ENCODE assay signal across 8 mouse cellular contexts in the genomic region with DNA sequence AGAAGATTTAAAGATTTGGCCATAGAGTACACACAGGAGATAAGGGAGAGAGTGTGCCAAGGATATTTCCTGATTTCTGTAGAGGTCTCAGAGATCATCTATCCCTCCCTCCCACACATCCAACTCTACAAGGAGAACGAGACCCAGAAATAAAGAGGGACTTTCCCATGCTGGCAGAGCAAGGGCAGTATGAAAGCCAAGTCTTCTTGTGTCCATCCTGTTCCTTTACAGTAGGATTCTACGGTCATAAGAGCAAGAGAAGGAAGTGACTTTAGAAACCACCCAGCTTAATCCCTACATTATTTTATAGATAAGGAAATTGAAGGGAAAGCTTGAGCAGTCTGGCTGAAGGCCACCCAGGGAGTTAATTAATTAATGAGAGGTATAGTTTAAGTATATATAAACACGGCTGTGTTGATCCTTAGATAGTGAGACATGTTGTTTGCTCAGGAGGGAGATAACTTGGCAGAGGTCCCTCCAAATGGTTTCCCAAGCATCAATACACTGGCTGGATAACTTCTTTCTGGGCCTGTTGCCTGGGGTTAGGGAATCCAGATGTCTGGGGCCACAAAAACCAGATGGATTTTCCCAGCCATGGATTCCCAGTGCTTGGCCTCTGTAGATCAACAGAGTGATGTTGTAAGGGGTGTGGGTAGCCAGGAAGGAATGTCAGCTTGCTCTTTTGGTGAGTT. TPM values are rescaled to one million over a fixed set of nuclear protein-coding genes. Genes with fewer than 3 reads are reported as not detected.
DNase-seq lines count a peak whose midpoint lies in the region; ATAC-seq lines count a peak whose summit lies in the region.

No protein-coding gene starts in this region.

- H3K4me1 ChIP-seq in limb, embryonic 11.5 days (ENCODE audit: control insufficient read depth, insufficient read depth, low read length) = no peaks in the 10 kb centered on the region
- peaks cover 5% of the 10 kb centered on the region; the same call in 1 of the 2 replicates for H3K4me1 ChIP-seq in limb, embryonic 10.5 days
- peaks cover 9% of the 10 kb centered on the region; the same call in 1 of the 2 replicates for H3K4me1 ChIP-seq in intestine, embryonic 14.5 days (replicated peaks; ENCODE audit: control insufficient read depth, insufficient read depth, low read length)

- ATAC-seq in limb, embryonic 11.5 days (ENCODE audit: insufficient number of reproducible peaks, low FRiP score, low TSS enrichment, low read depth) = no peak
- peak; percentile 58; the same call in 1 of the 2 replicates for ATAC-seq in intestine, embryonic 14.5 days (replicated peaks; ENCODE audit: low FRiP score, low TSS enrichment, low read depth)

- no peak overlapping the region for H3K27ac ChIP-seq in limb, embryonic 11.5 days (replicated peaks; ENCODE audit: low read depth, low read length)
- no peak overlapping the region for H3K27ac ChIP-seq in limb, embryonic 10.5 days
- peak overlapping the region; percentile 24 for H3K27ac ChIP-seq in intestine, embryonic 14.5 days (ENCODE audit: low read depth)

- H3K9me3 ChIP-seq in limb, embryonic 11.5 days (ENCODE audit: control insufficient read depth, low read length) = no peaks in the 10 kb centered on the region
- no peaks in the 10 kb centered on the region for H3K9me3 ChIP-seq in limb, embryonic 10.5 days (replicated peaks)
- no peaks in the 10 kb centered on the region for H3K9me3 ChIP-seq in intestine, embryonic 14.5 days (ENCODE audit: control insufficient read depth, low read length)

- no peaks in the 10 kb centered on the region for H3K36me3 ChIP-seq in limb, embryonic 11.5 days (ENCODE audit: control insufficient read depth, insufficient read depth, low read length)
- no peaks in the 10 kb centered on the region for H3K36me3 ChIP-seq in limb, embryonic 10.5 days
- H3K36me3 ChIP-seq in intestine, embryonic 14.5 days (ENCODE audit: control insufficient read depth, insufficient read depth, low read length) = no peaks in the 10 kb centered on the region

- DNase-seq in limb, embryonic 11.5 days (ENCODE audit: low spot score) = peak; percentile 26
- DNase-seq in limb, embryonic 10.5 days (ENCODE audit: low spot score) = no peak
- DNase-seq in gastrocnemius, postnatal 10 days = peak; percentile 25
- no peak for DNase-seq in intestine, embryonic 14.5 days (ENCODE audit: low spot score)
- DNase-seq in mesoderm, embryonic 11.5 days (ENCODE audit: low read depth, low spot score) = peak; percentile 21
- DNase-seq in left cerebral cortex, adult 18-20 months (ENCODE audit: low spot score in 2 of 2) = no peak
- no peak for DNase-seq in c-Kit-positive CD71-positive TER-119-positive erythroid progenitor cells, embryonic 14.5 days (ENCODE audit: low spot score)
- no peak for DNase-seq in right cerebral cortex, adult 2 months (ENCODE audit: low spot score in 2 of 2)

- no peaks in the 10 kb centered on the region for H3K27me3 ChIP-seq in limb, embryonic 11.5 days (ENCODE audit: control insufficient read depth, insufficient read depth, low read length)
- H3K27me3 ChIP-seq in limb, embryonic 10.5 days (ENCODE audit: low read depth, poor library complexity, severe bottlenecking) = no peaks in the 10 kb centered on the region
- H3K27me3 ChIP-seq in intestine, embryonic 14.5 days (replicated peaks; ENCODE audit: control insufficient read depth, insufficient read depth, low read length) = no peaks in the 10 kb centered on the region

- H3K4me3 ChIP-seq in limb, embryonic 11.5 days (ENCODE audit: low read depth, low read length) = no peak overlapping the region
- H3K4me3 ChIP-seq in limb, embryonic 10.5 days = no peak overlapping the region
- H3K4me3 ChIP-seq in intestine, embryonic 14.5 days (ENCODE audit: low read depth, low read length) = no peak overlapping the region

- no peak overlapping the region for H3K9ac ChIP-seq in limb, embryonic 11.5 days (ENCODE audit: low read length)
- H3K9ac ChIP-seq in intestine, embryonic 14.5 days (ENCODE audit: low read length) = no peak overlapping the region

- WGBS in limb, embryonic 11.5 days = 51% methylated on average over 3 of the region's 3 CpGs
- WGBS in limb, embryonic 10.5 days = 64% methylated on average over 3 of the region's 3 CpGs
- 26% methylated on average over 3 of the region's 3 CpGs for WGBS in intestine, embryonic 14.5 days

- no peak overlapping the region for H3K4me2 ChIP-seq in limb, embryonic 11.5 days (ENCODE audit: low read depth, severe bottlenecking)
- H3K4me2 ChIP-seq in intestine, embryonic 14.5 days (ENCODE audit: low read length) = no peak overlapping the region

RNA-seq across cellular contexts. Expression of gene Lrrc55, which starts 24.8 kb away (rescaled TPM):
- polyA plus RNA-seq in limb, embryonic 11.5 days (2014; fragmentation: Nextera tagmentation; extraction: Ambion mirVana) = 0.37 and 0.41 TPM in 2 replicates
- polyA plus RNA-seq in limb, embryonic 10.5 days (2016; fragmentation: Nextera tagmentation; extraction: Ambion mirVana) = 0.19 and 0.31 TPM in 2 replicates
- 1 to 10 TPM; 5.9 to 6.8 TPM for total RNA-seq in gastrocnemius, postnatal 10 days (2021)
- polyA plus RNA-seq in intestine, embryonic 14.5 days (2014; fragmentation: Nextera tagmentation; extraction: Ambion mirVana) = 5.2 and 5.4 TPM in 2 replicates
- 10 to 100 TPM; 27.2 to 36.9 TPM for total RNA-seq in left cerebral cortex, adult 18-20 months (2021)

RNA-seq across cellular contexts. Expression of gene Aplnr, which starts 36.2 kb away (rescaled TPM):
- polyA plus RNA-seq in limb, embryonic 11.5 days (2014; fragmentation: Nextera tagmentation; extraction: Ambion mirVana) = 33.4 and 34.9 TPM in 2 replicates
- 32.9 and 40.6 TPM in 2 replicates for polyA plus RNA-seq in limb, embryonic 10.5 days (2016; fragmentation: Nextera tagmentation; extraction: Ambion mirVana)
- total RNA-seq in gastrocnemius, postnatal 10 days (2021) = 10 to 100 TPM; 67.2 to 88.4 TPM
- polyA plus RNA-seq in intestine, embryonic 14.5 days (2014; fragmentation: Nextera tagmentation; extraction: Ambion mirVana) = 53.6 and 54.3 TPM in 2 replicates
- under 1 TPM; 0.09 to 0.12 TPM for total RNA-seq in left cerebral cortex, adult 18-20 months (2021)

Comparison
In these comparisons a context has a peak if more than half of its experiments do, and no peak if none do; other contexts are left out.
1. DNase-seq: peak in limb, embryonic 11.5 days (single experiment), gastrocnemius, postnatal 10 days (single experiment) and mesoderm, embryonic 11.5 days (single experiment); none in limb, embryonic 10.5 days (single experiment), intestine, embryonic 14.5 days (single experiment), left cerebral cortex, adult 18-20 months (0 of 2), c-Kit-positive CD71-positive TER-119-positive erythroid progenitor cells, embryonic 14.5 days (single experiment) and right cerebral cortex, adult 2 months (0 of 2).